Mouse (Mus musculus): ENCODE data around the gene Tcp11l2.

Tcp11l2 gene

DNA sequence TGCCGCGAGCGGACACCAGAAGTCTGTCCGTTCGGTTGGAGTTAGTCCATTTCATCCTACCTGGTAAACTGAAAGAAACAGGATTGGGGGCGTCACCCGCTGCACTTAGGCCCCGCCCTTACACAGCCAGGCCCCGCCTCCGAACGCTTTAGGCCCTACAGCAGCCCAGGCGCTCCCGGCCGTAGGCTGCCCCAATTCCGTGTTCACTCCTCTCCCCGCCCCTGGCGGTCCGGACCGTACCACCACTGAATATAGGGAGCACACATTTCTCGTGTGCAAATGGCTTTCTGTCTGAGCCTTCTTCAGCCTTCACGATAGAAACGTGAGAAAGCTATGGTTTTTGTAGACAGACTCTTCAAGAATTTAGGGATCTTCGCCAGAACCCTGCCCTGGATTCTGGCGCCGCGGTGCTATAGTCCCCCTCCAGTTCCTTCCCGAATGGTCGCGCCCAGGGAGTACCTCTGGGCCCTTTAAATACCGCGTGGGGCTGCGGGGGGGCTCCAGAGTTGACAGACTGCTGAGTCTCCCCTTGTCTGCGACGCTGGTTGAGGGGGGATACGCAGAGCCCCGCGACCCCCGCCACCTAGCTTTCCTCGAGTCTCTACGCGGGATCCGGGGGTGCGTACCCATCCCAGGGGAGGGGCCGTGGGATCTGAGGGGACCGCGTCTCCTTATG, at the start of gene Tcp11l2:
TSS of gene Tcp11l2 (plus strand) at position 232 of the 676 bp plus-strand sequence.
- DNase-seq (ENCODE audit: low read depth, low spot score): peak; percentile 97

DNA sequence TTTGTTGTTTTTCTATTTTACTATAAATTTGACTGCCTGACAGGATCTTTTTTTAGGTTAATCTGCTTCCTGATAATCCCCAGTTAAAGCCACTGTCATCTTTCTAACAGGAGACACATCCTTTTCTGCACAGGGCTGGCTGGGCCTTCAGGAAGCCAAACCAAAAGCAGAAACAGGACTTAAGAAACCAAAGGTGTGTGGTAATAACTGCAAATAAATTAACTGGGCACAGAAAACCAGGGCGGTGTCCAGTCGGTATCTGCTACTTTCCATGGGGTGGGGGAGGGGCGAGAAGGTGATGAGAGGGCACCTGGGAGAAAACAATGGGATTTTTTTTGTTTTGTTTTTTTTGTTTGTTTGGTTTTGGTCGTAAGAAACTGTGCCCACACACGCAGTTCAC, 49.4 kb upstream of the Tcp11l2 start:
- DNase-seq (ENCODE audit: low read depth, low spot score): no peak

DNA sequence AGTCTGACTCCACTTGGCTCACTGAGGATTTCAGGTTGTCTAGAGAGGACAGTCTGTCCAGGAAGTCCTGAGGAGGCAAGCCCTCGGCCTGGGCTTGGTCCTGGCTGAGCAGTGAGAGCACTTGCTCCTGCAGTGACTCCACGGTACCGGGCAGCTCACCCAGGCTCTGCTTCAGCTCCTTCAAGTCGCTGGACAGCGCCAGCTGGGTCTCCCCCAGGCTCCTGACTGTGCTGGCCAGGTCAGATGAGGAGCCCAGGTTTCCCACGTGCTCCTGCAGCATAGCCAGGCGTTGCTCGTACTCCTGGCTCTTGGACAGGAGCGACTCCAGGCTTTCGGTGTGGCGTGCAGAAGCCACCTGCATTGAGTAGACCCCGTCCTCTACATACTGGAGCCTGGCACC, 48.8 kb upstream of the Tcp11l2 start:
- DNase-seq (ENCODE audit: low read depth, low spot score): no peak

DNA sequence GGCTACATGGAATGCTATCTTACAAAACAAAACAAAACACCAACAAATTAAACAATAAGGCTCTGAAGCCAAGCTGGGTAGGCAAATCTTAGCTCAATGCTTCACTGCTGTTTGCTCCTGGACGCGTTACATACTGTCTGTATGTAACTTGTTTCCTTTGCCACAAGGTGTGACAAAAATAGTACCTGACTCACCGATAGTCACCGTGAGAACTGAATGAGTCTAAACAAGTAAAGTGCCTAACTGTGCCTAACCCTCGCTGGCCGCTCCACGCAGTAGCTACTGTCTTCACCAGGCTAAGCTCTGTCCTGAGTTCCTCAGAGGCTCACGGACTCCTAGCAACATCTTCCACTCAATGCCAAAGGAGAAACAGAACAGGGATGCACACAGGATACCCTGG, 46.0 kb upstream of the Tcp11l2 start:
- no peak for DNase-seq (ENCODE audit: low read depth, low spot score)

DNA sequence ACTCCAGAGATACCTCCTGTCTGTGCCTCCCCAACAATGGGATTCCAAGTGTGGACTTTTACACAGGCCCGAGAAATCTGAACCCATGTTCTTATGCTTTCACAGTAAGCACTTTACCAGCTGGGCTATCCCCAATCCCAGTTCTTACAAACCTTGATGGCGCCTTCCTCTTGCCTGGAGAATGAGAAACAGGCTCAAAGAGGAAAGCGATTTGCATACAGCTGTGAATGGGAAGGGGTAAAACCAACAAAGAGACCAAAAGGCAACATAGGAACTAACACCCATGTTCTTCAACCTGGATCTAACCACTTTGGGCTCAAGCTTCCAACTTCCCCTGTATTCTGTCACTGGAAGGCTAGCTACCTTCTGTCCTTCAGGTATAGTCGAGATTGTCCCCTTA, 44.9 kb upstream of the Tcp11l2 start:
- DNase-seq (ENCODE audit: low read depth, low spot score): no peak

DNA sequence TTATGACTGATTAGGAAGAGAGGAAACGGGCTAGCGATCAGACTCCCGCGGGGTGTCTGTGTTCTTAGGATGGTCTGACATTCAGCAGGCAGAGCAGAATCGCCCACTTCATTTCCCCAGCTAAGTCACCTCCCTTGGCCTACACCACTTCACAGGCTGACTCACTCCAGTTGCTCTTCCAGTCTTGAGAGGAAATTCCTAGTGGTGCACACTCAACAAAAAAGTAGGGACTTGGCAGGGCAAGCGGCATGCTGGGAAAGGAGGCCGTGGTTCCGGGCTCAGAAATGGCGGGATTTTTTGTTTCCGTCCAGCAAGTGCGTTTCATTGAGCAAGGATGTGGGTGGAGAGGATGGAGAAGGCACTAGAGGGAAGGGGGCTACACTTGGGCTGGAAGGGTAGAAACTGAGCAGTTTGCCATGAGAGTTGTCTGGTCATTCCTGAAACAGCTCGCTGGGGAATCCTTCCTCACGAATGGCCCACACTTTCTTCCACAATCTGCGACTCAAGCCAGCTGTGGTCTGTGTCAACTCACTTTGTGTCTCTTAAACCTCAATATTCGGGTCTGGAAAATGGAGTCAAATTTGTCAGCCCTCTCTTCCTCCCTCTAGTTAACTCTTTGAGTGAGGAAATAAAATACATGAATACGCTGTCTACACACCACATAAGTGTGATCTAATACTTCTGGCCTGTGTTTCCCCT, 44.1 kb upstream of the Tcp11l2 start:
- no peak for DNase-seq (ENCODE audit: low read depth, low spot score)

DNA sequence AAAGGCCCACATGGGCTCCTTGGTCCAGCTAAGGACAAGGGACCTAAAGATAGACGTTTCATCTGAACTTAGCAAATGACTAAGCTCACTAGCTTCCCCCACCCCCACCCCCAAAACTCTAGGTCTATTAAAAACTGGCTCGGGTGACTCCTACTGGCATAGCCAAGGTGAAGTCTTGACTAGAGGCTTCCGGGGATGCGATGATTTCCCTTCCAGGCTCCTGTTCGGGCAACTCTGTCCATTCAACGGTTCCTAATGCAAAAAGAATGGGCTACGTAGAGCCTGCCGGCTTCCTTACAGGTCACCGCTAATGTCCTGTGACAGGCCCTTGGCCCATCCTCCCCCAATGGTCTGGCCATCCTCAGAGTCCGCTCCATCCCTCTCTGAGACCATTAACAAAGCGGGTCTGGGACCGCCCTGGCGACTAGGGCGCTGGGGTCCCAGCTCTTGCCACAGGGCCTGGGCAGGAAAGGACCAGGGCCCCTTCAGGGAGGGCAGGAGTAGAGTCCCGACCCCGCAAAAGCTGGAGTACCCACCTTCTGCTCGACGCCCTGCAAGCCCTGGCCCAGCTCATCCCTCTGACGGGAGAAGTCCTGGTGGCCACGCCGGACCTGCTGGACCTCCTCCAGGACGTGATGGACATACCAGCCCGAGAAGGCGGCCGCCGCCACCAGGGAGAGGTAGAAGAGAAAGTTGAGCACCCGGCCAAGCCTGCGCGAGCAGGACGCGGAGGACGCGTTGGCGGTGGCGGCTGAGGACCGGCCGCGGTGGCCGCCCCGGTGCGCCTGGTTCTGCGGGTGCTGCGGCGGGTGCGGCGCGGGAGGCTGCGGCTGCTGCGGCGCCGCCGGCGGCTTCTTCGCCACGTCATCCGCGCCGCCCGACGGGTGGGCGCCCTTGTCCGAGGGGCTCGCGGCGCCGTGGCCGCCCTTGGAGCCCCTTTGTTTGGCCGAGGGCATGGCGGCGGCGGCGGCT, 43.2 kb upstream of the Tcp11l2 start:
- peak; percentile 19 for DNase-seq (ENCODE audit: low read depth, low spot score)

DNA sequence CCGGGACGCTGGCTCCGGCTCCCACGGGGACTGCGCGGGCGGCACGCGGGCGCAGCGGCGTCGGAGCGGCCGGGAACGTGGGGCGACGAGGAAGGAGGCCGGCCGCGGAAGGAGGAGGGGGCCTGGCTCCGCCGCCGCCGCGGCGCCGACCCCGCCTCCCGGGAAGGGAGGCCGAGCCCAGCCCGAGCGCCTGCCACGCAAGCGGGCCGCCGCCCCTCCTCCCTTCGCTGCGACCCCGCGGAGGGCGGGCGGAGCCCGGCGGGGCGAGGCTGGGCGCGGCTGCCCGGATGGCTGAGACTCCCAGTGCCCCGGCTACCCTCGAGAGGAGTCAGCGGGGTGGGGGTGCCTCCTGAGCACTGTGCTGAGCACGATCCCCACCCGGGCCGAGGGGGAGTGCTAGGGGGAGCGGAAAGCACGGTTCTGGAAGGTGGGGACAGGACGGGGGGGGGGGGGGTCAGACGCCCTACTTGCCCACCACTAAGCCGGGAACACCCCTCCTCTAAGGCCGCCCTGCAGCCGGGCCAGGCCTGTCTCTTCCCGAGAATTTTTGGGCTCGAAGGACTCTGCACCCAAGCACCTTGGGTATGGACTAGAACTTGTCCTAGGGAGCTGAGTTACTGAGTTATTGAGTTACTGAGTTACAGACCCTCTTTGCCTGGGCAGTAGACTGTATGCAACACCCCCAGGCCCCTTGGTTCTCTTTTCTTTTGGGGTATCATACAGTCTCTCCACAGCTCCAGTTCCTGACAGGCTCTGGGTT, 42.3 kb upstream of the Tcp11l2 start, which contains the start of gene Ckap4:
TSS of gene Ckap4 (minus strand) at position 151 of the 760 bp plus-strand sequence.
- DNase-seq (ENCODE audit: low read depth, low spot score): peak; percentile 47

DNA sequence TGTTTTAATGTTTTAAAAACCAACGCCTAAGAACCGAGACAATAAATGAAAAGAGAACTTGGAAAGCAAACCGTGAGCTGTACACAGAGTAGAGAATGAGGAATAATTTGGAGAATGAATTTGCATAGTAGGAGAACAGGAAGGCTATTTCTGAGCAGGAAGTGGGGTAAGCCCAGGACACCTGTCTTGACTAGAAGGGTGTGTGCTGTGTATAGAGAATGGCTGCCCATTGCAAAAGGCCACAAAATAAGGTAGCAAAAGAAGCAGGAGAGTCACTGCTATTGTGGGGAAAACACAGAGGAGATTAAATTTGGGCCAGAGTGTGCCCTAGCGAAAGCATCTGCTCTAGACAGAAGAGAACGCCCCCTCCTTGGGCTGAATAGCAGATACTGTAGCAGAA, 41.0 kb upstream of the Tcp11l2 start:
- no peak for DNase-seq (ENCODE audit: low read depth, low spot score)

DNA sequence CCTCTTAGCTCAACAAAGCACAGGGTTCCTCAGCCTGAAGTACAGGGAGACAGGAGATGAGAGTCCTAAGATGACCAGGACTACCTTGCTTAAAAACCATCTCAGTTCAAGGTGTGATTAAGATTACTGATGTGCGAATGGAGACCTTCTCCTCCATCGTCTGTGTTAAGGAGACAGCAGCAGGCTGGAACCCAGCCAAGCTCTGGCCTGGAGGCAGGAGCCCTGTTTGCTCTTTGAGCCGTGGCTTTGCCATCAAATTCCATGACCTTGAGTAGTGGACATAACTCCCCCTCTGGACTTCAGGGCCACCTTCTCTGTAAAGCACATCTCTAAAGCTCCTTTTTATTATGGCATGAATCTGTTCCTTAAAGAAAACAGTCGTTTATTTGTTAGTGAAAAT, 40.6 kb upstream of the Tcp11l2 start:
- no peak for DNase-seq (ENCODE audit: low read depth, low spot score)

DNA sequence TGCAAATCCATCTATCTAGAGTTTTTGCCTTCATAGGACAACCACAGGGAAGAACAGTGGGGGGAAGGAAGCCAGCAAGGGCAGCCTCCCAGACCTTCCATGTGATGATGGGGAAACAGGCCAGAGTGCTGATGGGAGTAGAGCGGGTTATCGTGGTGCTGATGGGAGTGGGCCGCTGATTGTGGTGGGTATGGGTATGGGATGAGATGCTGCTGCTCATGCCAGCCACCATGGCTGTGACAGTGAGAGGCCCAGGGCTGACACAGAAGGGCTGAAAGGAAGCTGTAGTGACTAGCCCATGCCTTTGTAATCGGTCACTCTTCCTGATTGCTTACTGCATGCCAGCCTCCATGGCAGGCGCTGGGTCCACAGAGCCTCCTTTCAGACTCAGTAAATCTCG, 36.8 kb upstream of the Tcp11l2 start:
- no peak for DNase-seq (ENCODE audit: low read depth, low spot score)

DNA sequence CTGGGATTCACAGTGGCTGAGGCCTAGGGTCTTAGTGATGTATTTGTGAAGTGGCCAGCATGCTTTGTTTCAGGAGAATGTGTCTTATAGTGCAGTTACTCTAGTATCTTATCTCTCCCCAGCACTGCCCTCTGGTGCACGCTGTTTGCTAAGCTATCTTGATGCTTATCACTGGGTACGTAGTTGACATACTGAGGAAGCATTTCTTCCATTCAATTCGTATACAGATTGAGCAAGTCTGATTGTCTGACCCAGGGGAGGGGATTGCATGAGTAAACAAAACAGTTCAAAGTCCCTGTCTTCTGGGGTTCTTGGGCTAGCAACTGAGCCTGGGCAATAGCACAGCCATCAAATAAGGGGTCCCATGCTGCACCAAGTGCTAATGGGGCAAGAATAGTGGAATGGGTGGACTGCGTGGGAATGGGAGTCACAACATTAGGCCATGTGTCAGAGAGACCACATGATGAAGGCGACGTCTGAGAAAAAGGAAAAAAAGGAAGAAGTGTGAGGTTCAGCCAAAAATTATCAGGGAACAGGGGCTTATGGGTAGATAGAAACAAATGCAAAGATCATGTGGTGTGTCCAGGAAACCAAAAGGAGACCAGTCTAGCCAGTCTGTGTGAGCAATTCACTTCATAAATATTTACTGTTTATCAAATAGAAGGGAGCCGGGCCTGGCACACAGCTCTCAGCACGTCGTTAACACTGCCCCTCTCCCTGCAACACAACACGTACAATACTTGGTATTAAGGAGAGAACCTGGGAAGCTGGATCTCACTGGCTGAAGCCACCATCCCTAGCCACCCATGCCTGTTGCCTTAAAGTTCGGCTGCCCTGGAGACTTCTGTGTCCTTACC, 33.4 kb upstream of the Tcp11l2 start:
- DNase-seq (ENCODE audit: low read depth, low spot score): no peak

DNA sequence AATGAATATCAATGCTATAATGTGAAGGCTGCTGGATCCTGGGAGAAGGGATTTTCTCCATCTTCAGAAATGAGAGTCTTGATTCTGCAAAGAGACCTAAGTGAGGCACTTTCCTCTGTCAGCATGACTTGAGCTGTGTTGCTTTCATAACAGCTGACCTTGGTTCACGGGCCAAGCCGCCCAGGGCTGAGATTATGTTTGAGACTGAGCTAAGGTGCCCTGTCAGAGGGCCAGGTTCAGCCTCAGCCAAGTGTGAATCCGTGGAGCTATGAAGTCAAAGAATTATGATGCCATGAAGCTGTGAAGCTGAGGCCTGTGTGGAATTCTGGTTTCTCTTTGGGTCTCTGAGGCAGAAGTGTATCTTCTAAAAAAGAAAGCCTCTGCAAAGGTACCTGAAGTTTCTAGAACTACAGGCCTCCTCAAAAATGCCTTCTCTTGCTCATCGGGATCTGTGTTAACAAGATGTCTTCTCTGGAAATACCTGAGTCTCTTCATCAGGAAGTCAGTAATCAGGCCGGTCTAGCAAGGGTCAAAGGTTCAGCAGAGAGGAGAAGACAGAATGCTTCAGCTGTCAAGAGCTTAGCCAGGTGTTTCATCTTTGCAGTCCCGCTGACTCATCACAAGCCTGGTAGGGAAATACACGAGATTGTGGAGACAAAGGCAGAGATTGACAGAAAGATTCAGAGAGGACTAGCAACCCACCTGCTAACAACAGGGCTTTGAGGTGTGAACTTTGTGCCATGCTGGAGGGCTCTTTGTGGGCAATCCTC, 31.4 kb upstream of the Tcp11l2 start:
- no peak for DNase-seq (ENCODE audit: low read depth, low spot score)

DNA sequence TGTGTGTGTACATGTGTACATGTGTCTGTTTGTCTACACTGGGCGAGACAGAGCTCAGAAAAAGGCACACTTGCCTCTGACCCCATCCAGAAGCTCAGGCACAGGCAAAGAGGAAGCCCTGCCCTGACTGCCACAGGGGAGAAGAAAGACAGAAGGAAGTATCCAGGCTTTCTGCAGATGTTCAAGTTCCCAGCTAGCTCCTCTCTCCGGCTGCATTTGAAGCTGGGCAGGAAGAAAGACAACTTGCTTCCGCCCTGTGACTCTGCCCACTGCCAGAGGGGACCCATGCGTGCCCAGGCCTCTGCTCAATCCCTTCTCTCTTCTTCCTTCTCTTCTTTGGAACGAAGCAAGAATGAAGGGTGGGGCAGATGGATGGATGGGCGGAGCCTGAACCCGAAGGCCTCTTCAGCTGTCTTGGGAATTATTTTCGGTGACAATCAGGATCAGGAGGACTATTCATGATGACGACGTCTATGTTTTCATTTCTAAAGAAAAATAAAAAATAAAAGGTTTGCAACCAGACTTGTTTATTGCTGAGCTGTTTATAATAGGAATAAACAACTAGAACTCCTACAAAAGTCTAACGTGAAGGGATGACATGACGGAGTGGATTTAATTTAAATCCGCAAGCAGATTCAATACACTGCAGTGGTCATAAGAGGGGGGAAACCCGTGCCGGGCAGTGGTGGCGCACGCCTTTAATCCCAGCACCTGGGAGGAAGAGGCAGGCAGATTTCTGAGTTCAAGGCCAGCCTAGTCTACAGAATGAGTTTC, 27.1 kb upstream of the Tcp11l2 start:
- no peak for DNase-seq (ENCODE audit: low read depth, low spot score)

DNA sequence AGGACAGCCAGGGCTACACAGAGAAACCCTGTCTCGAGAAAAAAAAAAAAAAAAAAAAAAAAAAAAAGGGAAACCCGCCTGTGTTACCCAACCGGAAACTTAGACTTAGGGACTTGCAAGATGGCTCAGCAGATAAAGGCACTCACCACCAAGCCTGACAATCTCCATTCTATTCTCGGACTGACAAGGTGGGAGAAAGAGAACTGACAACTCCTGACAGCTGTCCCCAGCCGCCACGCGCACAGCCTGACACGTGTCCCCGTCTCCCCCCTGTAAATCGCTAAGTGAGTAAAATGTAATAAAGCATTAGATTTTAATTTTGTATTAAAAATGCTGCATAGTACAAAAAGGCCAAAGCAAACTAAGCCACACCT, 26.5 kb upstream of the Tcp11l2 start:
- no peak for DNase-seq (ENCODE audit: low read depth, low spot score)

DNA sequence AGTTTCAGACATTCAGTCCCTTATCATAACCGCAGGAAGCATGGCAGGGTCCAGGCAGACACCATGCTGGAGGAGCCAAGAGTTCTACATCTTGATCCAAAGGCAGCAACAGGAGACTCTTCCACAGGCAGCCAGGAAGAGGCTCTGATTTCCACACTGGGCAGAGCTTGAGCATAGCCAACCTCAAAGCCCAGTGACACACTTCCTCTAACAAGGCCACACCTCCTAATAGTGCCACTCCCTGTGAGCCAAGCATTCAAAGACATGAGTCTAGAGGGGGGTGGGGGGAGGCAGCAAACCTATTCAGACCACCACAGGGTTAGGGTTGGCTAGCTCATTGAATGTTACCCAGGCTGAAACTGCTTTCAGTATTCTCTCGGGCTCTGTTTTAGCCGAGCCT, 24.6 kb upstream of the Tcp11l2 start:
- DNase-seq (ENCODE audit: low read depth, low spot score): no peak

DNA sequence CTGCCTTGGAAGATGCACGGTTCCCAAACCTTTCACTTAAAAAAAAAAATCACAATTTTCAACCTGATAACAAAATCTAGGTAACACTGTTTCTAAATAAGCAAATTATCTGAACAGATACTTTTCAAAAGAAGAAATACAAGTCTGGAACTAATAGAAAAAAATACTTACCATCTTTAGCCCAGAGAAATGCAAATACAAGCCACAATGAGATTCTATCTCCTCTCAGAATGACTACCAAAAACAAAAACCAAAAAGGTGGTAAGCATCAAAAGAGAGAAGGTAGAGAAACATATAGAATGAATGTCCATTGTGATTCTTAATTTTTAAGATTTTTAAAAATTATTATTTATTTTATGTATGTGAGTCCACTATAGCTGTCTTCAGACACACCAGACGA, 23.9 kb upstream of the Tcp11l2 start:
- DNase-seq (ENCODE audit: low read depth, low spot score): no peak

DNA sequence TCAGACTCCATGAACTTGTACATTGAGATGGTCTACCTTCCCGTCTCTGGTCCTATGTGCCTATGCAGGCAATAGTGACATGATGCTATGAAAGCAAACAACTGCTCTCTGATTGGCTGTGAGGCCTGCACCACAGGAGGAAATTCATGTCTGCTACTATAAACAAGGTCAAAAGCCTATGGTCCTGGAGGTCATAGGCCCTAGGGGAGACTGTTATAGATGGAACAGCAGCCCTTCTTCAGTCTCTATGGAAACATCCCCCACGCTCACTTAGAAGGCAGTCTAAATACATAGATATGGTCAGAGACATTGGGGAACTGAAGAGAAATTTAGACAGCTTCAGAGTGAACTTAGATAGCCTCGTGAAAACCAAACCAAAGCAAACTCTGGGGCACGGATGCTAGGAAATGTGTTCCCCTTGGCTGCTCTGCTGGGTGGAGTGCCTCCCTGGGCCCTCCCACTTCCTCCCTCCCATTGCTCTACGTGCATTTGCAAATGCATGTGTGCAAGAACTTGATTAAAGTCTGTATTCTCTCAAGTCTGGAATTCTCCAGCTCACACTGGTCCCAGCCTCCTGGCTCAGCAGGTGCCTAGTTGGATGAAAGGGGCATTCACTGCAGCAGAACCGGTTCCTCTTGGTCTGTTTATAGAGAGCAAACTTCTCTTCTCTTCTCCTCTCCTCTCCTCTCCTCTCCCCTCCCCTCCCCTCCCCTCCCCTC, 22.0 kb upstream of the Tcp11l2 start:
- DNase-seq (ENCODE audit: low read depth, low spot score): no peak
